Mouse (Mus musculus) brain, embryonic 14.5 days (tissue): Measurements from ENCODE around the gene Urod.

Source experiments
- CTCF ChIP-seq: fragments of 200-500 bp; IDR thresholded peaks from 2 replicates; pipeline ENCODE4 v1.5.1; 2012; ENCODE audit warnings: inconsistent platforms, mild to moderate bottlenecking, moderate library complexity, borderline replicate concordance; ENCODE audit not compliant: insufficient read depth, insufficient read length; ENCODE audit errors: extremely low read depth
- POLR2A ChIP-seq: fragments of 200-500 bp; IDR thresholded peaks from 2 replicates; pipeline ENCODE4 v1.6.1; 2012; ENCODE audit warnings: mild to moderate bottlenecking, inconsistent platforms, borderline replicate concordance; ENCODE audit not compliant: poor library complexity, insufficient read depth, insufficient read length, severe bottlenecking; ENCODE audit errors: extremely low read depth

DNA sequence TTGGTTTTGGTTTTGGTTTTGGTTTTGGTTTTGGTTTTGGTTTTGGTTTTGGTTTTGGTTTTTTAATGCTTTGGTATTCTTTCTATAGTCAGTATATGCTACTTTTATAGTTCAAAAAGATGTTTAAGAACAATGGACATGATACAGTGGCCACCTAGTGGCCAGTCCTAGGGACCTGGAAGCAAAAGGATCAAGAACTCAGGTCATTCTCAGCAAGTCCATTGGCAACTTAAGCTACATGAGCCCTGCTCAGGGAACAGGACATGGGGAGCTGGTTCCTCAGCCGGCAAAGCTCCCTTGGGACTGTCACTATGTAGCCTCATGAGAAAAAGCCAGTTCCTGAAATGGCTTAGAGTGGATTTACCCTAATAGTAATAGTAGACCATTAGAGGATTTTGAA is 42.6 kb downstream of the Urod start:
- TF ChIP-seq CTCF (peak; percentile 42; the same call in 1 of the 2 replicates), POLR2A (no peak)
